Mouse (Mus musculus) left cerebral cortex, adult 11 months (tissue): ENCODE results near the gene Pou2f3.

ENCODE experiments used
- DNase-seq: peaks from one replicate; pipeline ENCODE4 v3.0.0; 2022; ENCODE audit warnings: low spot score

The Pou2f3 gene

DNA sequence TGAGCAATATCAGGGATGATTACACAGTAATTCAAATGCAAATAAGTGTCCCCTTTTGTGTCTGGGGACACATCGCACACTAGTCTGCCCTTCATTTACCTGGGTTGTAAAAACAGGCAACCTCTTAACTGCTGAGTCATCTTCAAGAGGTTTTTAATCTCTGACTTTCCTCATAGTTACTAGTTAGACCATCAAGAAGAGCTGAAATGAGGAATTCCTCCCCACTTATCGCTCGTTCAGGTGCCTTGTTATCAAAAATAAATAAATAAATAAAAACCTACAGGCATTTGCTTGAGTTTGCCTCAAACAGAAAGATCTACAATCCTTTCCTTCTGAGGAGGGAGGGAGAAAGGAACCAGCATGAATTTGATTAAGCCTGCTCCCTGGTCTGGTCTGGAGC, 101.4 kb downstream of the Pou2f3 start:
- DNase-seq: no peak

DNA sequence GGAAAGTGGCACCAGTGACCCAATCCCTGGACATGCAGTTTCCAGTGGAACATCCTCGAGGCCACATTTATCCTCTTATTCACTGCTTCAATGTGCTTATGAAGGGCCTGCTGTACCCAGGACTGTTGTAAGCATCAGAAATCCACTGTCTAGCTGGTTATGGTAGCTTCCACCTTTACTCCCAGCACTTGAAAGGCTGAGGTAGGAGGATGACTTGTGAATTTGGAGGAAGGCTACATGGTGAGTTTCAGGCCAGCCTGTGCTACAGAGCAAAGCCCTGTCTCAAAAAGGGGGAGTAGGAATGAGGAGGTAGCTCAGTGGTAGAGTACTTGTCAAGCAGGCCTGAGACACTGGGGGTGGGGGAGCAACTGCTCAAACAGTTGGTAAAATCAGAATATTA, 102.1 kb downstream of the Pou2f3 start:
- DNase-seq: no peak

DNA sequence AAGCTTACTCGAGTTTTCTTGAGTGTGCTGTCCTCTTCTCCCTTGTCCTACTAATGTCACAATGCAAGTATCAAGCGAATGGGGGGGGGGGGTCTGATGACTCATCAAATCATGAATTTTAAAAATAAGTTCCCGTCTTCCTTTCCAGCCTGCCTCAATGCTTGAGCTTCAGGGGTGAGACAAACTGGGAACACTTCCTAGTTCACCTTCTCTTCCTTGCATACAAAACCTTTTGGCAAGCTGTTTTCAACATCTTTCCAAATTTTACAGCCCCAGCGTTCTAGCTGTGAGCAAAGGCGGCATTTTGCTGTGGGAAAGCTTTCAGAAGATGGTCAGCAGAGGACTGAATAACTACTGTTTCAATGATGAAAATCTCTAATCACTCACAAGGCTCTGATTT, 102.6 kb downstream of the Pou2f3 start:
- no peak for DNase-seq

DNA sequence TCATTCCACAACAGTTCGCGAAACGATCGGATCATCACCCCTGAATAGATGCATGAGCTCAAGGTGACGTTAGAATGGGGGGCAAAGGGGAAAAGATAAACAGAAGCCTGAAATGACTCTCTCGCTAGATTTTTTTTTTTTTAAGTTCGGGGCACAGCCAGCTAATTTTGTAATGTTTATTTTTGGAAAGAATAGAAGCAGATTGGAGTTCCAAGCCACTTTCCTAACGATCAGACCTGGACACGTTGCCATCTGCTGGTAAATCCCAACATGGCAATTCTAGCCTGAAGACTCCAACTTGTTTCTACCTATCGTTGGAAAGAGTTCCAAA, 103.0 kb downstream of the Pou2f3 start, which contains the start of gene Arhgef12:
Gene Arhgef12, minus strand, starts transcription at position 53 of the 331 bp plus-strand sequence.
- peak; percentile 73 for DNase-seq

DNA sequence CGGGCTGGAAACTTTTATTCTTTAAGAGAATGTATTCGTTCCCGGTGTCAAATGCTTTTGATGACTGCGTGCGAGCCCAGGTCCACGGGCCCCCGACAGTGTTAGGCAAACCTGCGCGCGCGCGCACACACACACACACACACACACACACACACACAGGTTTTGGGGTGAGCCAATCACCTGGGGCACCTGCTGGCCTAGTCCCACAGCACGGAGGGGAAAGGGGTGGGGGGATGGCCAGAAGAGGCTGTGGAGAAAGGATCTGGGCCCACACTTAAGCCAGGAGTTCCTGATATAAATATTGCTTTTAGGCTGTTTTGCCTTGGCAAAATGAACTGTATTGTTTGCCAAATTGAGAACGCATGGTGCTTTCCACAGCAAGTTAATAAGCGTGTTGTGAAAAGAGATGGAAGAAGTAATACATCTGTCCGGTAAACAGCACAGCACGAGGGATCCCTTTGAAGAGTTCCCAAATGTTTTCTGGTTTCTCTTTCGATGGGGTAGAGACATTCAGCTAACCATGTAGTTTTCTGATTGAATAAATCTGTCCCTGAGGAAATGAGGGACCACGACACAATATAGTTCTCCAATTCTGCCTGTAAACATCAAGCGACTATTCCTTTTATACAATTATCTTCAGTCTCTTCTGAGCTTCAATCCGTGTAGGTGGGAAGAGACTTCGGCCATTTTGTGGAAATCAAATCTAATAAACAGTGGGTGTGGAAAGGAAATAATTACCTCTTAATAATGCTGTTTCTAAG, 103.6 kb downstream of the Pou2f3 start:
- DNase-seq: no peak

DNA sequence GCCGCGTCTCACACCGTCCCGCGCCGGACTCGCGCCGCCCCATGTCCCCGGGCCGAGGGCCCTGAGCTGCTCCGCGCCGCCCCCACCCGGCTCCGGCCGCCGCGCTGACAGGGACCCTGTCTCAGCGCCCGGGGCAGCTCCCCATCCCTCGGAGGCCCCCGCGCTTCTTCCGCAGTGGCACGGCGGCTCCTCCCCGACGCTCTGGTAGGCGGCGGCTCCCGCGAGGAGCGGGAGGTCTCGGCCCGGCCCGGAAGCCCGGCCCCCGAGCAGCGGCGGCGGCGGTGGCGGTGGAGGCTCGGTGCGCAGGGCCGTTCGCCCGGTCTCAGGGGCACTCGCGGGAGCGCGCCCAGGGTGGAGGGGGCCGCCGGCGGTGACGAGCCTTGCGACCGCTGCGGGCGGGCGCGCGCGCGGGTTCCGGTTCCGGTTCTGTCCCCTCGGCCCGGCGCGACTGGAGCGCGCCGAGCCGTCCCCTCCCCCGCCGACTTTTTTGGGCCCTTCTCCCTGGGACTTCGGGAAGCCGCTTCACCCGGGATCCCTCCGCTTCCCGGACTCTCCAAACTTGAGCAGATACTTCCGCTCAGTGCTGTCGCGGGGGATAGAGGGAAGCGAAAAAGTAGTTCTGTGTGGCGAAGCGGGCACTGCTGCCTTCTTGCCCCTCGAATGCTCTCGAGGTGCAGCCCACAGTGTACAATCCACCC, 104.4 kb downstream of the Pou2f3 start:
- DNase-seq: peak; percentile 83

DNA sequence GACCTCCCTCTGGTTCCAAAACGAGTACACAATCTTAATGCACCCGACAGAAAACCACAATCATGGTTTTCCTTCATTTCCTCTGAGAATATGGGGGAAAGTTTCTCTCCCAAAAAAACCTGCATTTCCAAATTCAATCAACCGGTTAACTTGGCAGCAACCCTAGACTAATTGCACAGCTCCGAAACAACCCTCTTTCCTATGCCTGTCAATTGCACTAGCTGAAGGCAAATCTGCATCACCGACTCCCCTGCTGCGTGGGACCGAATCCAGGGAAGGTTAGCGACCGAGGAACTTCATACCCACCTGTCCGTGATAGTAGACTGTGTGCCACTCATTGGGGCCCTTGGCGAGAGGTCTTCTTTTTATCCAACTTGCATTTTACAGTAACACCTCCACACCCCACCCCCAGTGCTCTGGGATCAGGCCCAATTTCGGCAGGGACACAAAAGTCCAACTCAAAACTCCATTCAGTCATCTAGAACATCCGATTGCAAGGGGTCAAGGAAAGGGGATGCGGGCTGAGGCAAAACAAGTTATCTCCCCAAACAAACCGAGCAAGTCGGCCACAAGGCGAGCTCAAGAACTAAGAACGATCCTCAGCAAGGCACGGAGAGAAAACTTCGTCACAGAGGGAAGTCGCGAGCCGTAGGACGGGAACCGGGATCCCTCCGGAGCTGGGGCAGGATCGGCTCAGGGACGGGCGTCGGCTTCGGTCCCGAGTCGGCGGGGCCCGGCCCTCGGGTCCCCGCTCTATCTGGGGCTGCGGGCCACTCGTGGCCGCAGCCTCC, 105.1 kb downstream of the Pou2f3 start:
- DNase-seq: no peak

DNA sequence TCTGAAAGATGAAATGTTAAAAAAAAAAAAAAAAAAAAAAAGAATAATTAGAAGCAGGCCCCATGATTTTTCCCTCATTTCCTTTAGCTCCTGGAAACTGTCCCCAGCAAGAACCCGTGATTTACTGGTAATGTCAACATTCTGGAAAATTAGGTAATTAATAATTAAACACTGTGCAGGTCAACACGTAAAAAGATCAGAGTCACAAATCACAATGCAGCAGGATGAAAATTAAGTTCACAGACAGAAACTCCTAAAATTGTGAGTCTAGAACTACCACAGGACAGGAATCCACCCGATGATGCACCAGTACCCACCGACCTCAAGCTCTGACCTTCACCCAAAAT, 105.7 kb downstream of the Pou2f3 start:
- DNase-seq: no peak

DNA sequence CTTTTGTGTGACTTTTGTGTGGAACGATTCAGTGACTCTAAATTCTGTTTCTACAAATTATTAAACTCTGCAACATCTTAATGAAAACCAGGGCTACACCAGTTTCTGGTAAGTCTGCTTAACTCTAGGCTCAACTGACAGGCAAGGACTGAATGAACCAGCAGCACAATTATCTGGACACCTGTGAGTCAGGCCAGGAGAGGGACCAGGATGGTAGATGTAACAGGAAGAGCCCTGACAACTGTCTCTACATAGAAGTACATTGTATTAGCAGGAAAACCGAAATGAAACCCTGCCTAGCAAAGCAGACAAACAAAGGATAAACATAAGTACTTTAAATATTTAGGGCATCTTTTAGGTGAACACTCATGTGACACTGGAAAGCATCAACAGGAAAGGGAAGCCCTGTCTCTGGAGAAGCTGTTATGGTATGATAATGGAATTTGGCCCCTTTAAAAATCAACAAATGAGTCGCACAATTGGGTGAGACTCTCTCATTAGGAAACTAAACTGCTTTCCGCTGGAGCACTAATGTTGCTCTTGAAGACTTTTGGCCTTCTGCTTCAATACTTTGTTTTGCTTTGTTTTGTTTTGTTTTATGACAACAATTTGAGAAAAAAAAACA, 106.4 kb downstream of the Pou2f3 start:
- no peak for DNase-seq

DNA sequence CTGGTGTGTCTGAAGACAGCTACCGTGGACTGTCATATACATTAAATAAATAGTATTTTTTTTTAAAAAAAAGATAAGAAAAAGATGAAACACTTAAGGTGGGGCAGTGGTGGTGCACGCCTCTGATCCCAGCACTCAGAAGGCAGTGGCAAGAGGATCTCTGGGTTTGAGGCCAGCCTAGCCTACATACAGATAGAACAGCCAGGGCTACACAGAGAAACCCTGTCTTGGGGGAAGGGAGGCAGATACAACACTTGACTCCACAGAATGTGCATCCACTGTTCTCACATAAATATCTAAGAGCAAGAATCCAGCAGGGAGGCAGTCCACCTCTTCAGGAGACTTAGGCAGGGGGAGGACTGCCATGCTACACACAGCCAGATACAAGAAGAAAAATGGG, 107.2 kb downstream of the Pou2f3 start:
- DNase-seq: no peak

DNA sequence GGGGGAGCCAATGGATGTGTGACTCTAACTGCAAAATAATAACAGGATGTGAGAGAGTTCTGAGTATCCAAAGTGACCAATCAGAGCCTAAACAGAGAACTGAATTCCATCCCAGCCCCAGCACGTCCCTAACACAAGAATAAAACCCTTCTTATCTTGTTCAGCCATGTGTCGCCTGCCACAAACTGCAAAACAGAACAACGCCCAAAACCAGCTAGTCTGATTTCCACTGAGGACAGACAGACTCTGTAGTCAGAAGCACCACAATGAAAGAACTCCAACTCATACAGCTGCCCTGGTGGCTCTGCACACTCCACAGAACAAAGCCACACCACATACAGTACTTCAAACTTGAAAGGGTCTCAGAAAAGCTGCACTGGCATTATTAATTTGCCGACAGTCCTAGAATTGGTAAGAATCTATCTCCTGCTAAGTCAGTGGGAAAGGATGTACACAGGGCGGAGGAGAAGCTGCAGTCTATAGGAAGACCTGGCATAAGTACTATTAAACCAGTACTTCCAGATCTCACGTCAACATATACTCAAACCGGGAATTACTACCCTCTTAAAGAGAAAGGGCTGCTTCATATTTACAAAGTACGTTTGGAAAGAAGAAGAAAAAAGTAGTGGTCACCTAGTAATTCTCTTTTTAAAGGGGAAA, 108.1 kb downstream of the Pou2f3 start:
- DNase-seq: no peak

DNA sequence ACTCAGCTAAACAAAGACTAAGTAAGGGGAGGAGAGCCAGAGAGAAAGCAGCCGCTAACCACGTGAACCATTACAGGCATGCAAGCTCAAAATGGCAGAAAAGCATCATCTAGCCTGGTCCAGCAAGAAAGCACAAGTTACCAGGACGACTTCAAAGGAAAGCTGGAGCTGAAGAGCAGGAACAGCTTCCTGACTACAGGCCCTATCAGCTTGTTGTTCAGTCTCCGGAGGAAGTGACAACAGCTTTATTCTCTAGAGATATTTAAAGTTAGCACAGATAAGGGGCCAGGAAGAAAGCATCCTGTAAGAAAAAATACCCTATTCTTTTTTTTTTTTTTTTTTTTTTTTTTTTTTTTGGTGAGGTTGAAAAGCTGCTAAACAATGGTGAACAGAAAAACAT, 111.2 kb downstream of the Pou2f3 start:
- DNase-seq: no peak

DNA sequence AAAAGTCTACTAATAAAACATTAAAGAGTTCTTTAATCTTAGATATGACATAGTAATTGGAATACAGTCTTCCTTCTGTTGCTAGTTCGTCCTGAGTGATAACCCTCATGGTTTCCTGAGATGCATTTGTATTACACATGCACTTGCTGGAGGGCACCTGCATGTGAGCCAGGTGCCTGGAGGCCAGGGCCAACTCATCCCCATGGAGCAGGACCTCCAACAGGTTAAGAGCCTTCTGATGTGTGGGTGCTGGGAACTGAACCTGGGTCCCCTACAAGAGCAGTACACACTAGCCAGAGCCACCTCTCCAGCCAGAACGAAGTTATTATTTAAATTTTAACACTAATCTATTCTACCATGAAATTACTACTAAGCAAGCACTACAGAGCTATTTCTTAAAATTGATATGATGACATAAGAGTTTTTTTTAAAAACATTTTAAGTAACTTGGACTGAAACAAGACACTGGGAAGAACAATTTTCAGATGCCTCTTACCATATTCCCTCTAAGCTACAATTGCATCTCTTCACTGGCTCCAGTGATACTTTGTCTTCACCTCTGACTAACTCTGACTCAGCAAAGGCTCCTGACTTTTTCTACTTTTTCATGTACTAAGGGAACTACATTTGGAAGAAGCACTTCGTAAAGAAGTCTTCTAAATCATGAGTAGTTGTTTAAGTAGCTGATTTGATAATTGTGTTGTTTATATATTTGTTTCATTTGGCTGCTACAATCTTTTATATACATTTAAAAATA, 112.2 kb downstream of the Pou2f3 start:
- DNase-seq: no peak

DNA sequence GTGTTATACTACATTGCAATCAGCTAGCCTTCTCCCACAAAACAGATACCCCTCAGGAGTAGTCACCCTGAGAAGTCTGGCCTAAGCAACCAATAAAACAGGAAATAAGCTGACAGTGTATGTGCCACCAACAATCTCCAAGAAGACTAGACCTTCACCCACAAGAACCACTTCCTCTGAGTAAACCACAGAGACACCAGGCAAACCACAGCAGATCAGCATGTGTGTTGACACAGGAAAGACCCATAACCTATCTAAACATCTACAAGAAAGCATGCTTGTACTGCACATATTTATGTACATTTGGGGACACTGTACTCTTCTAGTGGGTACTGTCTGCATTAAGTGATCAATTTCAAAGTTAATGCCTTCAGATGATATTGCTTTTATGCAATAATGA, 113.8 kb downstream of the Pou2f3 start:
- DNase-seq: no peak

DNA sequence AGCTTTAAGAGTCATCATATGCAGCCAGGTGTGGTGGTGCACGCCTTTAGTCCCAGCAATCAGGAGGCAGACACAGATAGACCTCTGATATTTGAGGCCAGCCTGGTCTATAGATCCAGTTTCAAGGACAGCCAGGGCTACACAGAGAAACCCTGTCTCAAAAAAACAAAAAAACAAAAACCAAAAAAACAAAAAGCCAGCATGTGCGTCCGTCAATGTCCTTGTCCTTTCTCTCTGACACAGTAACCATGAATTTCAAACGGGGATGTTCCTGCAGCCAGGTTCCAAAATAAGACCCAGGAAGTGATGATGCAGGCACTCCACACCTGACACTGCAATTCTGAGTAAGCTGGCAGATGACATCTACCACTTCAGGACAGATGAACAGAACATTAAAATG, 115.3 kb downstream of the Pou2f3 start:
- no peak for DNase-seq

DNA sequence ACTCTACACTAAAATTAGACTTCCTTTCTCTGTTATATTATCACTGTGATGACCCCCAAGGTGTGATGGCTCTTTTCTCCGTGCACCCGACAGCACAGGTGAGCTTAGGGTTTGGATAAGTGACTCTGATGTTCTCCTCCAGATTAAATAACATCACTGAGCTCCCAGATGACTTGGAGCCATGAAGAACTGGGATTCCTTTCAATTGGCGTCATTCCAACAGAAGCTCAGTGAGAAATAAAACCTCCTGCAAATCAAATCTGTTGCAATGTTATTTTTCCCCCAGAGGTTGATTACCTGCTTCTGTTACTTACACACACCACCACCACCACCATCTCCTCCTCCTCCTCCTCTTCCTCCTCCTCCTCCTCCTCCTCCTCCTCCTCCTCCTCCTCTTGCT, 116.4 kb downstream of the Pou2f3 start:
- no peak for DNase-seq

DNA sequence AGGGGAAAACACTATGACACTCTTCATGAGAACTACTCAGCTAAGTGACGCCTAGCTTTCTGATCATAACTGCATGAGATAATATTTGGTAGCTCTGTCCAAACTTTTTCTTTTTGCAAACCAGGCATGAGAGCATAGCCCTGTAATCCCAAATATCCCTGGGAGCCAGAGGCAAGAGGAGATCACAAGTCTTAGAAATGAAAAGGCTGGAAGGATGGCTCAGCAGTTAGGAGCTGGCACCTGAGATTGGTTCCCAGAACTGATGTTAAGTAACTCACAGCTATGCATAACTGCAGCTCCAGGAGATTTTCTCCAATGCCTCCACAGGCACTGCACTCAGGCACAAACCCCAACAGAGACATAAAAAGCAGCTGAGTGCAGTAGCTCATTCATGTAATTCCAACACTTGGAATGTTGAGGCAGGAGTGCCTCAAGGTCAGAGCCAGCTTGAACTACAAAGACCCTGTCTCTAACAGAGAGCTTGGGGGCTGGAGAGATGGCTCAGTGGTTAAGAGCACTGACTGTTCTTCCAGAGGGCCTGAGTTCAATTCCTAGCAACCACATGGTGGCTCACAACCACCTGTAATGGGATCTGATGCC, 124.4 kb downstream of the Pou2f3 start:
- no peak for DNase-seq

DNA sequence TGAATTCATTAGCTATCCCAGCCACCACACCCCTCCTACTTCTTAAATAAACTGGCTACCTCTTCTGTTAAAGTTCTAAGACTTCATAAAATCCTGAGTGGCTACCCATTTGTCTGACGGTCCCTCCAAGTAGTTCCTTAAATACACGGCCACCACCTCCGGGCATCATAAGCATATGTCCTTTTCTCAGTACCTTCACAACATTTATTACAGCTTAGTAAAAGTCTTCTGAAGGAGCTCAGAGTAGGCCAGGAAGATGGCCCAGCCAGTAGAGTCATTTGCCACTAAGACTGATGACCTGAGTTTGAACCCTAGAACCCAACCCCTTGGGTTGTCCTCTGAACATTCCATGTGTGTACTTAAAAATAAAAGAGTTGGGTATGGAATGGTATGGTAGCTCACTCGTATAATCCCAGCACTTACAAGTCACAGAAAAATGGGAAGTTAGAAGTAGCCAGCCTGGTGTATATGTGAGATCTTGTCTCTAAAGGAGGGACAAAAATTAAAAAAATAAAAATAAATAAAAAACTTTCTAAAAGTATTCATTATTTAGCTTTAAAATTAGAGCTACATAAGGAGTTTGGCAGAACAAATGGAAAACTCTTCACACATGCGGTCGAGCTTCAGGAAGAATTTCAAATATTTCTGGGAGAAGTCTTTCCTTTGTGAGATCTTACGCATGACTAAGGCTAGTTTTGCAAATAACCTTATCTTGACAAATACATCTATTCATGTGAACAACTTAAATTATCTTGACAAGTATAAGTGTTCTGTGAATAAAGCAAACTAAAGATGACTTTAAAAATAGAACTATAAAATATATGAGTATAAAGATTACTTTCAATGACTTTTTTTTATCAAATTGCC, 125.4 kb downstream of the Pou2f3 start:
- DNase-seq: no peak

DNA sequence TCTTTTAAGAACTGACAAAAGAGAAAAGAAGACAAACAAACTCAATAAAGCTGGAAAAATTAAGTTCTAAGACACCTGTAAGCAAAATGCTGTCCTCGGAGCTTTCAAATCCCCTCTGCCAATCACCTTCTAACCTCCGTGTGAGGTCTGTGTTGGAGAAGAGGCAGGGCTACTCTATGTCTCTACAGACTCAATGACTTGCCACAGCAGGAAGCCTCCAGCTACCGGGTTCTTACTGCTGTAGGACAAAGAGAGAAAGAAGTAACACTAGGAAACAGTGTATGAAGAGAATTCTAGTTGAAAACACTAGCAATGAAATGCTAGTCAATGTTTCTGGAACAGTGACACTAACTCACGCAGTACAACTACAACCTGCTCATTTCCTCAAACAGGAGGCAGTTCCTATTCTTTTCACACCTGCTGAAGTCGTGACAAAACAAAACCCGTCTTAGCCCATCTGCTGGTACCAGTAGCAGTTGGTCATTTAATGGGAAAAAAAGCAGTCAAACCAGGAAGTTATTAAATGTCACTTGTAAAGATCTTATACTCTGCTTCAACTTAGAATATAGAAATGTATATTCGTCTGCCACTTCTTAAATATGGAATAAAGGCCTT, 126.6 kb downstream of the Pou2f3 start:
- no peak for DNase-seq

DNA sequence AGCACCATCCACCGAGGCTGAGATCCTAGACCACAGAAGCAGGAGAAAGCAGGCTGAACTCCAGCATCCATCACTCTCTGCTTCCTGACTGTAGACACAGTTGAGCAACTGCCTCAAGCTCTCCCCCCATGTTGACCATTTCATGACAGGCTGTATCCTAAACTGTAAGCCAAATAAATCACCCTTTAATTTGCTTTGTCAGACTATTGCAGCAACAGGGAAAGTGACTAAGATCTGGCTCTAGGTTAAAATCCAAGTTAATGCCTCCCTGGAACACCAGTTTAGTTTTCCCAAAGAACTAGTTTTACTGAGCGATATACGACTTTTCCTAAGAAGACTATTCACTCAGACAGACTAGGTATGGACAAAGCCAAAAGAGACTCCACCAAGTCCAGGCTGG, 131.5 kb downstream of the Pou2f3 start:
- DNase-seq: no peak
